ENCODE assay signal across 8 mouse cellular contexts in genomic region chr3:118433441-118434021, GRCm38 (mm10).
A peak's percentile ranks its signal among the peaks of the same experiment; 100 is the strongest.
DNase-seq lines count a peak whose midpoint lies in the region; ATAC-seq and TF ChIP-seq lines count a peak whose summit lies in the region.

No protein-coding gene starts in this region.

- H3K36me3 ChIP-seq in embryonic facial prominence, embryonic 14.5 days (ENCODE audit: control insufficient read depth, insufficient read depth, low read length): no peaks in the 10 kb centered on the region
- H3K36me3 ChIP-seq in intestine, embryonic 15.5 days: no peaks in the 10 kb centered on the region
- H3K36me3 ChIP-seq in midbrain, embryonic 14.5 days (ENCODE audit: control insufficient read depth, insufficient read depth, low read length): no peaks in the 10 kb centered on the region
- no peaks in the 10 kb centered on the region for H3K36me3 ChIP-seq in thymus, adult 2 months (ENCODE audit: control insufficient read depth, insufficient read depth, low read length)

- ATAC-seq in frontal cortex, adult (ENCODE audit: low TSS enrichment): peak; percentile 13; the same call in 1 of the 2 replicates
- ATAC-seq in embryonic facial prominence, embryonic 14.5 days (ENCODE audit: low read depth): no peak
- ATAC-seq in intestine, embryonic 15.5 days: no peak
- ATAC-seq in midbrain, embryonic 14.5 days (ENCODE audit: low FRiP score, low TSS enrichment): peak; percentile 34

- DNase-seq in frontal cortex, adult 2 months (ENCODE audit: extremely low spot score in 1 of 2, low spot score in 1 of 2): no peak
- peak; percentile 23 for DNase-seq in ES-CJ7 (ENCODE audit: low read depth, low spot score)
- DNase-seq in embryonic facial prominence, embryonic 14.5 days (ENCODE audit: low spot score): peak; percentile 16
- peak; percentile 75 for DNase-seq in midbrain, embryonic 14.5 days
- no peak for DNase-seq in urinary bladder, postnatal 14 days (ENCODE audit: low spot score)
- DNase-seq in thymus, adult 2 months: no peak

- H3K4me1 ChIP-seq in embryonic facial prominence, embryonic 14.5 days (ENCODE audit: control insufficient read depth, insufficient read depth, low read length): peaks cover 10% of the 10 kb centered on the region; the same call in 1 of the 2 replicates
- H3K4me1 ChIP-seq in intestine, embryonic 15.5 days (replicated peaks): peaks cover 17% of the 10 kb centered on the region
- H3K4me1 ChIP-seq in midbrain, embryonic 14.5 days (ENCODE audit: control insufficient read depth, insufficient read depth, low read length): peaks cover 10% of the 10 kb centered on the region
- no peaks in the 10 kb centered on the region for H3K4me1 ChIP-seq in thymus, adult 2 months (replicated peaks; ENCODE audit: control insufficient read depth, insufficient read depth, low read length)

- no peak for TF ChIP-seq POLR2A in thymus, adult 2 months (IDR thresholded peaks at IDR 0.05; ENCODE audit: control insufficient read depth, extremely low read depth, insufficient read depth, low read length, poor library complexity)

- TF ChIP-seq CTCF in thymus, adult 2 months (IDR thresholded peaks at IDR 0.05; ENCODE audit: borderline replicate concordance, control insufficient read depth, extremely low read depth, insufficient read depth, low read length, poor library complexity): no peak

- H3K4me2 ChIP-seq in embryonic facial prominence, embryonic 14.5 days (ENCODE audit: low read depth, low read length): peak overlapping the region; percentile 62
- H3K4me2 ChIP-seq in intestine, embryonic 15.5 days (replicated peaks): peak overlapping the region; percentile 82
- H3K4me2 ChIP-seq in midbrain, embryonic 14.5 days (ENCODE audit: low read length): peak overlapping the region; percentile 93

- peak overlapping the region; percentile 48 for H3K4me3 ChIP-seq in embryonic facial prominence, embryonic 14.5 days (ENCODE audit: low read depth, low read length)
- H3K4me3 ChIP-seq in intestine, embryonic 15.5 days (replicated peaks): peak overlapping the region; percentile 43
- H3K4me3 ChIP-seq in midbrain, embryonic 14.5 days (replicated peaks; ENCODE audit: low read depth, low read length): peak overlapping the region; percentile 56
- H3K4me3 ChIP-seq in thymus, adult 2 months (ENCODE audit: control insufficient read depth, insufficient read depth, low read length): no peak overlapping the region

- H3K27ac ChIP-seq in embryonic facial prominence, embryonic 14.5 days (replicated peaks; ENCODE audit: low read depth, low read length): no peak overlapping the region
- no peak overlapping the region for H3K27ac ChIP-seq in intestine, embryonic 15.5 days
- peak overlapping the region; percentile 85 for H3K27ac ChIP-seq in midbrain, embryonic 14.5 days (replicated peaks; ENCODE audit: low read depth, low read length)
- H3K27ac ChIP-seq in thymus, adult 2 months (ENCODE audit: control insufficient read depth, insufficient read depth, low read length): no peak overlapping the region

- 1% methylated on average over 27 of the region's 31 CpGs for WGBS in embryonic facial prominence, embryonic 14.5 days
- under 1% methylated on average over 31 of the region's 31 CpGs for WGBS in intestine, embryonic 15.5 days
- WGBS in midbrain, embryonic 14.5 days: 2% methylated on average over 31 of the region's 31 CpGs
- 8% methylated on average over 31 of the region's 31 CpGs for WGBS in thymus, adult 2 months

- peak overlapping the region; percentile 52 for H3K9ac ChIP-seq in embryonic facial prominence, embryonic 14.5 days (ENCODE audit: low read depth, low read length)
- no peak overlapping the region for H3K9ac ChIP-seq in intestine, embryonic 15.5 days
- peak overlapping the region; percentile 69 for H3K9ac ChIP-seq in midbrain, embryonic 14.5 days (replicated peaks; ENCODE audit: low read length)

- no peaks in the 10 kb centered on the region for H3K9me3 ChIP-seq in embryonic facial prominence, embryonic 14.5 days (ENCODE audit: control insufficient read depth, low read length)
- no peaks in the 10 kb centered on the region for H3K9me3 ChIP-seq in intestine, embryonic 15.5 days
- no peaks in the 10 kb centered on the region for H3K9me3 ChIP-seq in midbrain, embryonic 14.5 days (ENCODE audit: control insufficient read depth, low read length)

- H3K27me3 ChIP-seq in embryonic facial prominence, embryonic 14.5 days (replicated peaks; ENCODE audit: control insufficient read depth, insufficient read depth, low read length): peaks cover 66% of the 10 kb centered on the region
- peaks cover 40% of the 10 kb centered on the region for H3K27me3 ChIP-seq in intestine, embryonic 15.5 days (replicated peaks)
- H3K27me3 ChIP-seq in midbrain, embryonic 14.5 days (ENCODE audit: control insufficient read depth, insufficient read depth, low read length): peaks cover 8% of the 10 kb centered on the region; the same call in 1 of the 2 replicates
- H3K27me3 ChIP-seq in thymus, adult 2 months (ENCODE audit: control insufficient read depth, insufficient read depth, low read length): no peaks in the 10 kb centered on the region

Comparison
In these comparisons a context has a peak if more than half of its experiments do, and no peak if none do; other contexts are left out.
1. ATAC-seq: peak in frontal cortex, adult (single experiment) and midbrain, embryonic 14.5 days (single experiment); none in embryonic facial prominence, embryonic 14.5 days (single experiment) and intestine, embryonic 15.5 days (single experiment).
2. DNase-seq: peak in ES-CJ7 (single experiment), embryonic facial prominence, embryonic 14.5 days (single experiment) and midbrain, embryonic 14.5 days (single experiment); none in frontal cortex, adult 2 months (0 of 2), urinary bladder, postnatal 14 days (single experiment) and thymus, adult 2 months (single experiment).
3. Peak in every context shown above with its lines, with median percentiles within 50 percentile points of each other: H3K4me2 ChIP-seq.